Mouse (Mus musculus) bone marrow macrophage, adult 2 months (primary cell): ENCODE data around the gene Gm20683.

Experiments used
- CTCF ChIP-seq: IDR thresholded peaks from 2 replicates; pipeline ENCODE4 v1.5.1; 2012; ENCODE audit warnings: low read depth, mild to moderate bottlenecking, low read length, moderate library complexity
- POLR2A ChIP-seq: IDR thresholded peaks from 2 replicates; pipeline ENCODE4 v1.6.1; 2012; ENCODE audit warnings: mild to moderate bottlenecking, low read depth, low read length, borderline replicate concordance

DNA sequence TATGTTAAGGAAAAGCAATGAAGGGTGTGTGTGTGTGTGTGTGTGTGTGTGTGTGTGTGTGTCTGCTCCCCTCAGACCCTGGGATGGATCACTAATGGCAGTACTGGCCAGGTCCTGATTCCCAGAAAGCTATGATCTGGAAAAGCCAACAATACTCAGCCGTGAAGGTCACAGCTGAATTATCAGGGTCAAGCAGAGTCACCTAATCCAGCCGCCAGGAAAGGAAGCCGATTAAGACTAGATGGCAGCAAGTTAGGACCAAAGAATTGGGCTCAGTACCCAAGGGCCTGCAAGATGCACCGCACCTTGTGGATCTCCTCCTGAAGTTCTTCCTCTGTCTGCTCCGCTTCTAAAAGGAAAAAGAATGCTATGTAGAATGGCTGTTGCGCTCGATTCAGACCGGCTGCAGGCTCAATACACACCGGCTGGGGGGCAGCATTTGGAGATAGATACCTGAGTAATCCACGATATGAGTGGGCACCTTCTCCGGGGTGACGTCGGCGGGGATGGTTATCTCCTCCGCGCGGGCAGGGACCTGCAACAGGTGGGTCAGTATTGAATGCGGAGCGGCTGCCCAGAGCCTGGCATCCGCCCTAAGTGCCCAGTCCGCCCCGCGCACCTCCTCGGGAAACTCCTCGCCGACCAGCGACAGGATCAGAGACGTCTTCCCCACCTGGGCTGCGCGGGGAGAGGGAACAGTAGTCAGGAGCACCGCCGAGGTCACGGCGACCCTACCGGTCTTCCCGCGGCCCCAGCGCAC, 2.3 kb upstream of the Gm20683 start:
- TF ChIP-seq POLR2A, result no peak
- TF ChIP-seq CTCF, result no peak
